Mouse (Mus musculus): ENCODE data around the gene Gpr18. TPM values are rescaled to one million over a fixed set of nuclear protein-coding genes. Genes with fewer than 3 reads are reported as not detected.
A peak's percentile ranks its signal among the peaks of the same experiment; 100 is the strongest.

Gene Gpr18
- polyA plus RNA-seq, 1 experiment: 91.9 TPM

DNA sequence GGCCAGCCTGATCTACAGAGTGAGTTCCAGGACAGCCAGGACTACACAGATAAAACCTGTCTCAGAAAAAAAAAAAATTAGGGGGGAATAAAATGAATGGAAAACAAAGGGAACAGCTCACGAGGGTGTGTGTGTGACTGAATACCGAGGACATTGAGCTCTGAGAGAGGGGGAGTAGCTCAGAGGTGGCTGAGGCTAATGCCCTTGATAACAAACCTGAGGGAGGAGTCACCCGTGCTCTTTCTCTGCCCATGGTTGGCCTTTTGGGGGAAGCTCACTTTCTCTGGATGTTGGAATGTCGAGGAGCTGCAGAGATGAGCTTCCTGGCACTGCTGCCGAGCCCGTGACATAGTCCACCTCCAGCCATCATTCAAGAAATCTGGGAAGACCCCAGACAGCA is 45.4 kb upstream of the Gpr18 start:
- DNase-seq (ENCODE audit: low read depth in 1 of 2, low spot score in 2 of 2): no peak
- no peaks in the 10 kb centered on the region for H3K27me3 ChIP-seq (ENCODE audit: control insufficient read depth, insufficient read depth, low read length)
- H3K4me3 ChIP-seq (ENCODE audit: extremely low read depth, insufficient read depth, insufficient read length): peak overlapping the region; percentile 9; the same call in 1 of the 2 replicates
- WGBS: 75% methylated on average over 6 of the region's 6 CpGs
- H3K36me3 ChIP-seq (ENCODE audit: control insufficient read depth, insufficient read depth, low read length): peaks cover 9% of the 10 kb centered on the region; the same call in 1 of the 2 replicates
- H3K27ac ChIP-seq (ENCODE audit: insufficient read depth, low read length): peak overlapping the region; percentile 94
- TF ChIP-seq CTCF (IDR thresholded peaks at IDR 0.05; ENCODE audit: extremely low read depth, insufficient read depth, insufficient read length, insufficient replicate concordance) (no peak), POLR2A (IDR thresholded peaks at IDR 0.05; ENCODE audit: low read depth, low read length) (no peak)
- H3K4me1 ChIP-seq (ENCODE audit: control insufficient read depth, insufficient read depth, insufficient read length): peaks cover 42% of the 10 kb centered on the region

DNA sequence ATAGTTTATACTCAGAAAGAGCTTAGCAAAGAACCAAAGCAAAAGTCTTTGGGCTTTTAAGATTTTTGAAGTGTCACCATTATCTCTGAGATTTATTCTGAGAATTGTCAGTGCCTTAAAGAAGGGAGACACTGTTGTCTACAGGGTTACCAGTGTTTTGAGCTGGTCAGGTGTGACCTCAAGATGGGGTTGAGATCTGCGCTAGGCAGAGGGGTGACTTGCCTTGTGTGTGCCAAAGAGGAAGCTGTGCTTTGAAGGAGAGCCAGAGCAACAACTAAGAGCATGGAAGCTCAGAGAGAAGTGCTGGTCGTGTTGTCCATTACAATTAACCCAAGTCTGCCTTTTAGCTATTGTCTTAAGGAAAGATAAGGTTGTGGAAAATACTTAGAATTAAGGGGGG is 45.0 kb upstream of the Gpr18 start:
- Histone ChIP-seq H3K4me3 (ENCODE audit: extremely low read depth, insufficient read depth, insufficient read length) (no peak overlapping the region), H3K27ac (ENCODE audit: insufficient read depth, low read length) (peak overlapping the region; percentile 94), H3K4me1 (ENCODE audit: control insufficient read depth, insufficient read depth, insufficient read length) (peaks cover 39% of the 10 kb centered on the region), H3K27me3 (ENCODE audit: control insufficient read depth, insufficient read depth, low read length) (no peaks in the 10 kb centered on the region), H3K36me3 (ENCODE audit: control insufficient read depth, insufficient read depth, low read length) (peaks cover 9% of the 10 kb centered on the region; the same call in 1 of the 2 replicates)
- no peak for DNase-seq (ENCODE audit: low read depth in 1 of 2, low spot score in 2 of 2)
- WGBS: 9% methylated on average over 2 of the region's 2 CpGs
- TF ChIP-seq POLR2A (IDR thresholded peaks at IDR 0.05; ENCODE audit: low read depth, low read length): no peak
- no peak for TF ChIP-seq CTCF (IDR thresholded peaks at IDR 0.05; ENCODE audit: extremely low read depth, insufficient read depth, insufficient read length, insufficient replicate concordance)

- H3K36me3 ChIP-seq (ENCODE audit: control insufficient read depth, insufficient read depth, low read length): peaks cover 9% of the 10 kb centered on the region; the same call in 1 of the 2 replicates
- peak overlapping the region; percentile 38; the same call in 1 of the 2 replicates for H3K27ac ChIP-seq (ENCODE audit: insufficient read depth, low read length)
- WGBS: 73% methylated on average over 4 of the region's 4 CpGs
- peaks cover 37% of the 10 kb centered on the region for H3K4me1 ChIP-seq (ENCODE audit: control insufficient read depth, insufficient read depth, insufficient read length)
- DNase-seq (ENCODE audit: low read depth in 1 of 2, low spot score in 2 of 2): no peak
- TF ChIP-seq POLR2A (IDR thresholded peaks at IDR 0.05; ENCODE audit: low read depth, low read length) (no peak), CTCF (IDR thresholded peaks at IDR 0.05; ENCODE audit: extremely low read depth, insufficient read depth, insufficient read length, insufficient replicate concordance) (no peak)
- no peaks in the 10 kb centered on the region for H3K27me3 ChIP-seq (ENCODE audit: control insufficient read depth, insufficient read depth, low read length)
- H3K4me3 ChIP-seq (ENCODE audit: extremely low read depth, insufficient read depth, insufficient read length): no peak overlapping the region
Observed at GRCm38 (mm10) chr14:121960031-121960430, 44.5 kb upstream of the Gpr18 start.

DNA sequence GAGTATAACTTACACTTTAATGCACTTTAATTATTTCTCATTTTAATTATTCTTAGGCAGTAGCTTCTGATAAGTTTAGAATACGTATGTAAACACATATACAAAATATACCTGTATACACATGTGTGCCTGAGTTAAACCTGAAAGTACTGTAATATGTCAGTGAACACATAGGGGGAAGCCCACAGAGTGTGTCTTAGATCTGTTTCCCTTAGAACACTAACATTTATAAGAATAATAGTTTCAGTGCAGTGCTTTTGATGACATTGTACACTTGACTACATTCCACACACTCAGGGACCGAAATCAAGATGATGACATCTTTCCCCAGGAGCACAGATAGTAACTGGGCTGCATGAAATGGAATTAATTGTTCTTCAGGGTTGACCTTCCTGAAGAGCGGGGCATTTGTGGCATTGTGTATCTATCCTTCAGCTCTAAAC is 44.0 kb upstream of the Gpr18 start:
- 89% methylated on average over 3 of the region's 3 CpGs for WGBS
- TF ChIP-seq POLR2A (IDR thresholded peaks at IDR 0.05; ENCODE audit: low read depth, low read length) (no peak), CTCF (IDR thresholded peaks at IDR 0.05; ENCODE audit: extremely low read depth, insufficient read depth, insufficient read length, insufficient replicate concordance) (no peak)
- H3K4me1 ChIP-seq (ENCODE audit: control insufficient read depth, insufficient read depth, insufficient read length): peaks cover 41% of the 10 kb centered on the region
- H3K36me3 ChIP-seq (ENCODE audit: control insufficient read depth, insufficient read depth, low read length): peaks cover 9% of the 10 kb centered on the region; the same call in 1 of the 2 replicates
- H3K27me3 ChIP-seq (ENCODE audit: control insufficient read depth, insufficient read depth, low read length): no peaks in the 10 kb centered on the region
- H3K4me3 ChIP-seq (ENCODE audit: extremely low read depth, insufficient read depth, insufficient read length): no peak overlapping the region
- no peak for DNase-seq (ENCODE audit: low read depth in 1 of 2, low spot score in 2 of 2)
- peak overlapping the region; percentile 39; the same call in 1 of the 2 replicates for H3K27ac ChIP-seq (ENCODE audit: insufficient read depth, low read length)

- TF ChIP-seq CTCF (IDR thresholded peaks at IDR 0.05; ENCODE audit: extremely low read depth, insufficient read depth, insufficient read length, insufficient replicate concordance) (no peak), POLR2A (IDR thresholded peaks at IDR 0.05; ENCODE audit: low read depth, low read length) (no peak)
- no peak overlapping the region for H3K4me3 ChIP-seq (ENCODE audit: extremely low read depth, insufficient read depth, insufficient read length)
- WGBS: 57% methylated on average over 10 of the region's 10 CpGs
- peaks cover 47% of the 10 kb centered on the region for H3K4me1 ChIP-seq (ENCODE audit: control insufficient read depth, insufficient read depth, insufficient read length)
- no peaks in the 10 kb centered on the region for H3K27me3 ChIP-seq (ENCODE audit: control insufficient read depth, insufficient read depth, low read length)
- no peak for DNase-seq (ENCODE audit: low read depth in 1 of 2, low spot score in 2 of 2)
- peaks cover 14% of the 10 kb centered on the region for H3K36me3 ChIP-seq (ENCODE audit: control insufficient read depth, insufficient read depth, low read length)
- H3K27ac ChIP-seq (ENCODE audit: insufficient read depth, low read length): peak overlapping the region; percentile 69
Observed at GRCm38 (mm10) chr14:121958751-121959537, 43.4 kb upstream of the Gpr18 start.

DNA sequence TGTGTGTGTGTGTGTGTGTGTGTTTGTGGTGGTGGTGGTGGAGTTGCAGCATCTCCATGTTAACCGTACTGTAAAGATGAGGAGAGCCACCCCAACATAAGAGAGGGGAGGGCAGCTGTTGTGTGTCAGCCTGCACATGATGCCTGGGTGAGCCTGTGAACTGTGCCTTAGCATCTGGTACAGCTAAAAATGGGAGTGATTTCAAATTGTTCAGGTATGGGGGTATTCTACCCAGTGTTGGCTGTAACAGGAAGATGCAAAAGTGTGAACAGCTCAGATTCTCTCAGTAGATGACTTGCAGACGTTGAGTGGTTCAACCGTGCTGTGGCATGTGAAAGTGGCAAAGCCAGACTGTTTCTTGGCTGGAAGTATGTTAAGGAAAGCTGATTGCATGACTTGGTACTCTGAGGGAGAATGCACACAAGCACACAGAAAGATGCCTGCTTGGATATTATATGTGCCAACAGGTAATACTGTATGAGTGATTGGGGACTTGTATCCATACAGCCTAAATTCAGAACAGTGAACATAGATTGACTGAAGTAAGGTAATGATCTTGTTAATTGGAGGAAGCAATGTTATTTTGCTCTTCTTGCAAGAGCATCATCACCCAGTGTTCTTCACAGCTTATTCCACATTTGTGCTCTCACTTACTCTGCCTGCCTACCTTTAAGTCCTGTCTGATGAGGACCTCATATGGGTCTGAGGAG is 42.6 kb upstream of the Gpr18 start:
- H3K36me3 ChIP-seq (ENCODE audit: control insufficient read depth, insufficient read depth, low read length): peaks cover 18% of the 10 kb centered on the region
- peak overlapping the region; percentile 69 for H3K27ac ChIP-seq (ENCODE audit: insufficient read depth, low read length)
- H3K4me1 ChIP-seq (ENCODE audit: control insufficient read depth, insufficient read depth, insufficient read length): peaks cover 49% of the 10 kb centered on the region
- 46% methylated on average over 3 of the region's 3 CpGs for WGBS
- no peaks in the 10 kb centered on the region for H3K27me3 ChIP-seq (ENCODE audit: control insufficient read depth, insufficient read depth, low read length)
- no peak overlapping the region for H3K4me3 ChIP-seq (ENCODE audit: extremely low read depth, insufficient read depth, insufficient read length)
- DNase-seq (ENCODE audit: low read depth in 1 of 2, low spot score in 2 of 2): no peak
- no peak for TF ChIP-seq CTCF (IDR thresholded peaks at IDR 0.05; ENCODE audit: extremely low read depth, insufficient read depth, insufficient read length, insufficient replicate concordance)
- no peak for TF ChIP-seq POLR2A (IDR thresholded peaks at IDR 0.05; ENCODE audit: low read depth, low read length)
